Mouse (Mus musculus) forebrain, embryonic 16.5 days (tissue): ENCODE results near the gene Tnfrsf1b. TPM values are rescaled to one million over a fixed set of nuclear protein-coding genes. Genes with fewer than 3 reads are reported as not detected.

Source experiments
- ATAC-seq: fragments of 200-750 bp; cut with Nextera tagmentation; 2 replicates; pipeline ENCODE4 v1.8.0; 2017; ENCODE audit warnings: mild to moderate bottlenecking, moderate library complexity
- H3K27ac ChIP-seq: fragments of 300-500 bp; sonication (generic); 2 replicates; pipeline ENCODE4 v1.5.1; 2014; ENCODE audit warnings: low read length, control low read depth
- H3K27me3 ChIP-seq: fragments of 300-500 bp; sonication (generic); replicated peaks from 2 replicates; pipeline ENCODE4 v1.6.1; 2014; ENCODE audit warnings: low read length; ENCODE audit not compliant: control insufficient read depth, insufficient read depth
- H3K36me3 ChIP-seq: fragments of 300-500 bp; sonication (generic); 2 replicates; pipeline ENCODE4 v1.6.1; 2014; ENCODE audit not compliant: control insufficient read depth, insufficient read depth
- H3K4me1 ChIP-seq: fragments of 300-500 bp; sonication (generic); replicated peaks from 2 replicates; pipeline ENCODE4 v1.6.1; 2014; ENCODE audit warnings: low read length; ENCODE audit not compliant: control insufficient read depth, insufficient read depth
- H3K4me2 ChIP-seq: fragments of 300-500 bp; sonication (generic); 2 replicates; pipeline ENCODE4 v1.6.1; 2014; ENCODE audit warnings: mild to moderate bottlenecking, low read length, control low read depth
- H3K4me3 ChIP-seq: fragments of 300-500 bp; sonication (generic); replicated peaks from 2 replicates; pipeline ENCODE4 v1.5.1; 2014; ENCODE audit warnings: mild to moderate bottlenecking, low read length, control low read depth
- H3K9ac ChIP-seq: fragments of 300-500 bp; sonication (generic); replicated peaks from 2 replicates; pipeline ENCODE4 v1.6.1; 2014; ENCODE audit warnings: low read depth, low read length, control low read depth
- H3K9me3 ChIP-seq: fragments of 300-500 bp; sonication (generic); 2 replicates; pipeline ENCODE4 v1.6.1; 2016; ENCODE audit warnings: low read length; ENCODE audit not compliant: control insufficient read depth
- WGBS: fragments of 180-500 bp; shearing (Covaris S2); extraction: QIAGEN DNeasy Blood & Tissue Kit; methylation state at CpG from one replicate; pipeline ENCODE4 v1.1.7; 2014; 5-methylcytosine and 5-hydroxymethylcytosine counted together
- polyA plus RNA-seq: library from polyadenylated mRNA; unstranded; fragments of >200 nt; fragmentation: Nextera tagmentation; extraction: Ambion mirVana; gene quantifications from 2 replicates; pipeline ENCODE4 v1.2.1, GENCODE M21; 2015

Tnfrsf1b gene
- polyA plus RNA-seq, 1 experiment from 2014 or later, result 2.4 TPM

GRCm38 (mm10) chr4:145204779-145205178 is 41.9 kb downstream of the Tnfrsf1b start:
- ATAC-seq, result no peak
- no peaks in the 10 kb centered on the region for H3K36me3 ChIP-seq
- no peak overlapping the region for H3K9ac ChIP-seq
- 0 out of 2 replicates have a peak, but pooled peaks cover 6% of the 10 kb centered on the region for H3K4me1 ChIP-seq
- no peak overlapping the region for H3K4me3 ChIP-seq
- no peak overlapping the region for H3K4me2 ChIP-seq
- H3K27me3 ChIP-seq, result 0 out of 2 replicates have a peak, but pooled peaks cover 2% of the 10 kb centered on the region
- WGBS, result 90% methylated on average over 8 of the region's 8 CpGs
- no peaks in the 10 kb centered on the region for H3K9me3 ChIP-seq
- no peak overlapping the region for H3K27ac ChIP-seq

GRCm38 (mm10) chr4:145203305-145203704 is 43.4 kb downstream of the Tnfrsf1b start:
- Histone ChIP-seq H3K27ac (no peak overlapping the region), H3K4me2 (no peak overlapping the region), H3K36me3 (no peaks in the 10 kb centered on the region), H3K4me1 (0 out of 2 replicates have a peak, but pooled peaks cover 6% of the 10 kb centered on the region), H3K27me3 (0 out of 2 replicates have a peak, but pooled peaks cover 2% of the 10 kb centered on the region), H3K9ac (no peak overlapping the region), H3K9me3 (no peaks in the 10 kb centered on the region), H3K4me3 (no peak overlapping the region)
- WGBS, result 63% methylated on average over 2 of the region's 2 CpGs
- ATAC-seq, result no peak

DNA sequence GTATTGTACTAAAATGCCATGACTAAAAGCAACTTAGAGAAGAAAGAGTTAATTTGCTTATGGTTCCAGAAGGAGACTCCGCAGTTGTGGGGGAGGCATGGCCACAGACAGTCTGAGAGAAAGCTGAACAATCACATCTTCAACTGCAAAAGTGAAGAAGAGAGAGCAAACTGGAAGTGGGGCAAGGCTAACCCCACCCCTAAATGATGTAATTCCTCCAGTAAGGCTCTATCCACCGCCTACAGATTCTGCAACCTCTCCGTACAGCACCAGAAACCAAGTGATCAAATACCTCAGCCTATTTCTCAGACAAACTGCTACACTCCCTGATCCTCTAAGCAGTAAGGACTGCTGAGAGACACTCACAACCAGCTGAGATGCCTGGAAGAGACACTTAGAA is 45.2 kb downstream of the Tnfrsf1b start:
- Histone ChIP-seq H3K27me3 (0 out of 2 replicates have a peak, but pooled peaks cover 2% of the 10 kb centered on the region), H3K9ac (no peak overlapping the region), H3K4me1 (no peaks in the 10 kb centered on the region), H3K4me3 (no peak overlapping the region), H3K4me2 (no peak overlapping the region), H3K36me3 (no peaks in the 10 kb centered on the region), H3K27ac (no peak overlapping the region), H3K9me3 (no peaks in the 10 kb centered on the region)
- ATAC-seq, result no peak
- WGBS, result 78% methylated on average over 3 of the region's 3 CpGs

DNA sequence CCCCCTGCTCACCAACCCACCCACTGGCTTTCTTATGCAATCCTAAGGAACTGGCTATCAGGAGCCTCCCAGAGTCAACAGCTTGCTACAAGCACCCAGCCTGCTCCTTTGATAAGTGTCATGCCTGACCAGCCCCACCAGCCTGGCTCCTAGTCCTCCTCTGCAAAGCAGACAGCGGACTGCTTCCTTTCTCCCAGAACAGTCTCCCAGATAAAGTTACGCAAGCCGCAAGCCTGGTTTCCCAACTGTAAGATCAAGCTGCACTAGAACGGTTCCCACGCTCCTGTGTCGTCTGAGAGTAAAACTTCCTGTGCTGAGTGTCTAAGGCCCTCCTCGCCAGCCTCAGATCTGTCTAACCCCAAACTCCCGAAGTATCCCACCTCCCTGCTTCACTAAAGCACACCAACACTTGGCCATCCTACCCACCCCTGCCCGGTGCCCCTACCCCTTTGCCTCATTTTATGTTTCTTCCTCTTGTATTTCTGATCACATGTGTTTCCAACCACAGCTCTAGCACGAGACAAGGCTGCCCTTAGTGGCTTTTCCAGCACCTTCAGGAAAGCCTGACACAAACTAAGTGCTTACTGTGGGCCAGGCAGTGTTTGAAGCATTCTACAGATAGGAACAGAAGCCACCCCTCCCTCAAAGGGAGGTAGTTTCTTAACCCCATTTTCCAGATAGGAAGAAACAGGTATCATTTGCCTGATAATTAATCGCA is 46.5 kb downstream of the Tnfrsf1b start:
- Histone ChIP-seq H3K27ac (no peak overlapping the region), H3K27me3 (0 out of 2 replicates have a peak, but pooled peaks cover 2% of the 10 kb centered on the region), H3K4me2 (no peak overlapping the region), H3K9ac (no peak overlapping the region), H3K9me3 (no peaks in the 10 kb centered on the region), H3K4me3 (no peak overlapping the region), H3K36me3 (no peaks in the 10 kb centered on the region), H3K4me1 (peaks cover 1% of the 10 kb centered on the region; the same call in 1 of the 2 replicates)
- no peak for ATAC-seq
- 57% methylated on average over 11 of the region's 11 CpGs for WGBS

DNA sequence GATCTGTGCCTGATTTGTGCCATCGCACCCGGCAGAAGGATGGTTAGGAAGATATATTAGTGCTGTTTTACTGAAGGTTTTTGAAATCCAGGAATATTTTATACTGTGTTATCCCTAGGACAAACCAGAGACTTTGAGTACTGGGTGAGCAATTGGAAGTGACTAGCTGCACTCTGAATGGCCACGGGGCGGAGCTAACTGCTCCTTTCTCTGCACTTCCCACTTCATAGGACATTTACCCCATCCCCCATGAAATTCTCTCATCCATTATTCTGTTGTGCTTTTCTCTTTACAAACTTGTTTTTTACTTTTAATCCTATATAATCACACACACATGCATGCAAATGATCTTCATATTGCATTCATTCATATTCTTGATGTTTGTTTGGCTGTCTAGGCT is 50.1 kb downstream of the Tnfrsf1b start:
- Histone ChIP-seq H3K9me3 (no peaks in the 10 kb centered on the region), H3K4me2 (no peak overlapping the region), H3K4me1 (peaks cover 17% of the 10 kb centered on the region), H3K27me3 (no peaks in the 10 kb centered on the region), H3K9ac (no peak overlapping the region), H3K36me3 (no peaks in the 10 kb centered on the region), H3K4me3 (no peak overlapping the region), H3K27ac (no peak overlapping the region)
- 89% methylated on average over 4 of the region's 4 CpGs for WGBS
- ATAC-seq, result no peak

DNA sequence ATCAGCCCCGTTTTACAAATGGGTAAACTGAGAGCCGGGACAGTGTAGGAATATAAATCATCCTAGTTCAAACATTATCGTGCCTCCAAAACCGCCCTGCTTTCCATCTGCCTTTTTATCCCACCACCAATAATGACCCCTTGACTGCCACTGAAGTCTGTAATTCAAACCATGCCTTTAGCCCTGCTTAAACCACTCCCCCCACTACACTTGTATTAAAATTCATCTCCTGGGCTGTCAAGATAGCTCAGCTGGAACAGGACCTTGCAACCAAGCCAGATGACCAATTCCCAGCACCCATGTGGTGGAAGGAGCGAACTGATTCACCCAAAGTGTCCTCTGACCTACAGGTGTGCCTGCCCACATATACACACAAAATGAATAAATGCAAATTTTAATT is 51.5 kb downstream of the Tnfrsf1b start:
- no peaks in the 10 kb centered on the region for H3K27me3 ChIP-seq
- 19% methylated on average over 5 of the region's 5 CpGs for whole genome bisulfite sequencing
- H3K9me3 ChIP-seq, result no peaks in the 10 kb centered on the region
- H3K4me1 ChIP-seq, result peaks cover 17% of the 10 kb centered on the region
- no peak overlapping the region for H3K27ac ChIP-seq
- peak overlapping the region; percentile 27 for H3K4me2 ChIP-seq
- H3K36me3 ChIP-seq, result no peaks in the 10 kb centered on the region
- ATAC-seq, result no peak
- H3K4me3 ChIP-seq, result peak overlapping the region; percentile 98
- no peak overlapping the region for H3K9ac ChIP-seq

DNA sequence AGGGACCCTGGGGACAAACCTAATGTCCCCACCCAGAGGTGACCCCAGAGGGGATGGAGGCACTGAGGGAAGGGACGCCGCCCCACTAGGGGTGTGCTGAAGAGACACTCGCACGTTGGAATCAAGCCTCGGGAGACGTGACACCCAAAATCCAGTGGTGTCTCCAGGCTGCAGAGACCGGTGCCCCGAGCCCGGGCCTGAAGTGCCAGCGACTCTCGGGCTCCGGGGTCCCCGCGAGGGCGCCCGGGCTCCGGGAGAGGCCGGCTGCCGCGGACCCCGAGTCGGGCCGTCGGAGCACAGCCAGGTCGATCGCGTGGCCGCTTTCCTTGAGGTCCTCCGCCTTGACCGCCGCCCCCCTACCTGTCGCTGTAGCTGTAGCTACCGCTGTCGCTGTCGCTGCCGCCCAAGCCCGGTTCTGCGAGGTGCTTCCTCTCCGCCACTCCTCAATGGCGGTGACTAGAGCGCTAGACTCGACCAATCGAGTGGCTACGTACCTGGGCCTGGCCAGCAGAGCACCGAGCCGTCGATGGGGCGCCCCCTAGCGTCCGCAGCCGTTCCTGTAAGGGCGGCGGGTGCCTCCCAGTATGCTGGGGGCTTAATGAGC is 52.0 kb downstream of the Tnfrsf1b start, which contains the start of gene Vps13d:
TSS of gene Vps13d (minus strand) at position 447 of the 604 bp plus-strand sequence.
- H3K4me2 ChIP-seq, result peak within 1 kb of the TSS; percentile 92
- H3K27me3 ChIP-seq, result no peaks in the 10 kb centered on the region
- WGBS, result under 1% methylated on average over 45 of the region's 53 CpGs
- H3K9me3 ChIP-seq, result no peaks in the 10 kb centered on the region
- 0 out of 2 replicates have a peak, but pooled peaks cover 2% of the 10 kb centered on the region for H3K36me3 ChIP-seq
- peak; percentile 96 for ATAC-seq
- H3K27ac ChIP-seq, result peak within 1 kb of the TSS; percentile 75
- H3K4me3 ChIP-seq, result peak within 1 kb of the TSS; percentile 98
- H3K4me1 ChIP-seq, result peaks cover 17% of the 10 kb centered on the region
- H3K9ac ChIP-seq, result peak within 1 kb of the TSS; percentile 94

DNA sequence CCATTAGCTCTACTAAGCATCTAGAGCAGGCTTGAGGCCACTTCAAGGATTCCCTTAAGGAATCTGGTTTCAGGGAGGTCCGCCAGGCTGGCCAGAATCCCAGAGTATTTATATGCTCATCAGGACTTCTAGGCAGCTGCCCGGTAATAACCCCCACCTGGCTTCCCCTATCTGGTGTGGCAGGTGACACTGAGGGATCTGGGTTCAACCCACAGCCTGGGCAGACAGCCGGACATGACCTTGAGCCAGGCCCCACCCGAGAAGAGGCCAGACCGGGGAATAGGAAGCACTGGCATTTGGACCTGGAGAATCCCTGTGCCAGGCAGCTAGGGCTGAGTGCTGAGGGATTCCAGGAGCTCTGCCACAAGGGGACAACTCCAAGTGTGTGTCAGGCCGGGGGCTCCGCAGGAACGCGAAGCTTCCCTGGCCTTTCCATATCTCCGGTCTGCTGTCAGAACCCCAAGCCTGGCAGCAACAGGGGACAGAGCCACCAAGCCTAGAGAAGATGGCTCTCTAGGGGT is 52.6 kb downstream of the Tnfrsf1b start:
- Histone ChIP-seq H3K27ac (no peak overlapping the region; the same call in 1 of the 2 replicates), H3K4me3 (peak overlapping the region; percentile 98)
- ATAC-seq, result peak; percentile 29

GRCm38 (mm10) chr4:145193406-145193805 is 53.3 kb downstream of the Tnfrsf1b start:
- H3K9ac ChIP-seq, result no peak overlapping the region
- 50% methylated on average over 3 of the region's 3 CpGs for WGBS

More for the DNA sequence above, 52.6 kb downstream of the Tnfrsf1b start:
- Histone ChIP-seq H3K9me3 (no peaks in the 10 kb centered on the region), H3K4me1 (peaks cover 17% of the 10 kb centered on the region), H3K36me3 (peaks cover 6% of the 10 kb centered on the region), H3K4me2 (peak overlapping the region; percentile 92), H3K27me3 (no peaks in the 10 kb centered on the region), H3K9ac (peak overlapping the region; percentile 94)
- WGBS, result under 1% methylated on average over 10 of the region's 10 CpGs

More at GRCm38 (mm10) chr4:145193406-145193805, 53.3 kb downstream of the Tnfrsf1b start:
- peaks cover 17% of the 10 kb centered on the region for H3K4me1 ChIP-seq
- no peak overlapping the region for H3K27ac ChIP-seq
- no peak for ATAC-seq
- H3K9me3 ChIP-seq, result no peaks in the 10 kb centered on the region
- H3K4me2 ChIP-seq, result peak overlapping the region; percentile 92
- peaks cover 10% of the 10 kb centered on the region for H3K36me3 ChIP-seq
- no peaks in the 10 kb centered on the region for H3K27me3 ChIP-seq
- H3K4me3 ChIP-seq, result peak overlapping the region; percentile 98; the same call in 1 of the 2 replicates
